ENCODE assay signal across 11 mouse cellular contexts in the genomic region with DNA sequence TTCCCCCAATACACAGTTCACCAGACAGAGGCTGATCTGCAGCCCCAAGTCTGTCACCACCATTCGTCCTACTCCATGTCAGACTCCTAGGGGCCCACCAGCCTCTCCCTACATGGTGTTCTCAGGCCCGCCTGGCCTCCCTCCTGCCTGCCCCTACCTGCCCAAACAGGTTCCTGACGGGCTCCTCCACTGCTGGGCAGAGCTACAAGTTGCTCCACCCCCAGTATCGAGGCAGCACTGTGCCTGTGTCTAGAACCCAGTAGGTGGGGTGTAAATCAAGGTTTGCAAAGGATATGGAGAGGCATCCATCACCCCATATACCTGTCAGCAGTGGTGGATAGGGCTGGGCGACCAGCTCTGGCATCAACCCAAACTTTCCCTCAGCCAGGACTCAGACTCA. TPM values are rescaled to one million over a fixed set of nuclear protein-coding genes. Genes with fewer than 3 reads are reported as not detected.
DNase-seq lines count a peak whose midpoint lies in the region; ATAC-seq and TF ChIP-seq lines count a peak whose summit lies in the region.
"Had no signal": no experiment of that assay in that cellular context is flagged by ENCODE, and none has a peak within 500 bp of the region (broad histone marks: within the 10 kb centered on the region; RNA-seq: fewer than 3 reads in every experiment).

A gene (minus strand): TSS at position 154 of the 400 bp plus-strand sequence.

- H3K27ac ChIP-seq in hindbrain, embryonic 14.5 days, result no peak within 1 kb of the TSS
- no peak within 1 kb of the TSS for H3K27ac ChIP-seq in hindbrain, embryonic 13.5 days
- H3K27ac ChIP-seq in intestine, embryonic 15.5 days, result peak within 1 kb of the TSS; percentile 94
- peak within 1 kb of the TSS; percentile 70 for H3K27ac ChIP-seq in limb, embryonic 15.5 days
- H3K27ac ChIP-seq in stomach, postnatal 0 days (replicated peaks), result peak within 1 kb of the TSS; percentile 97

- peaks cover 8% of the 10 kb centered on the region; the same call in 1 of the 2 replicates for H3K4me1 ChIP-seq in hindbrain, embryonic 14.5 days (replicated peaks; ENCODE audit: control insufficient read depth, insufficient read depth, low read length)
- H3K4me1 ChIP-seq in hindbrain, embryonic 13.5 days (replicated peaks), result peaks cover 7% of the 10 kb centered on the region
- peaks cover 14% of the 10 kb centered on the region for H3K4me1 ChIP-seq in intestine, embryonic 15.5 days (replicated peaks)
- peaks cover 9% of the 10 kb centered on the region; the same call in 1 of the 2 replicates for H3K4me1 ChIP-seq in limb, embryonic 15.5 days
- peaks cover 4% of the 10 kb centered on the region; the same call in 1 of the 2 replicates for H3K4me1 ChIP-seq in stomach, postnatal 0 days (replicated peaks; ENCODE audit: control insufficient read depth, insufficient read depth)

- intact Hi-C loops in left cerebral cortex, postnatal 36 days (cut with DNase I), result no loop called here

- H3K4me3 ChIP-seq in hindbrain, embryonic 14.5 days (replicated peaks; ENCODE audit: low read length), result no peak within 1 kb of the TSS
- H3K4me3 ChIP-seq in hindbrain, embryonic 13.5 days, result no peak within 1 kb of the TSS
- peak within 1 kb of the TSS; percentile 44 for H3K4me3 ChIP-seq in intestine, embryonic 15.5 days (replicated peaks)
- peak within 1 kb of the TSS; percentile 31 for H3K4me3 ChIP-seq in limb, embryonic 15.5 days
- peak within 1 kb of the TSS; percentile 47 for H3K4me3 ChIP-seq in stomach, postnatal 0 days (ENCODE audit: low read depth, low read length)

- no peaks in the 10 kb centered on the region for H3K36me3 ChIP-seq in hindbrain, embryonic 14.5 days (replicated peaks; ENCODE audit: control insufficient read depth, insufficient read depth)
- no peaks in the 10 kb centered on the region for H3K36me3 ChIP-seq in hindbrain, embryonic 13.5 days
- H3K36me3 ChIP-seq in intestine, embryonic 15.5 days, result no peaks in the 10 kb centered on the region
- no peaks in the 10 kb centered on the region for H3K36me3 ChIP-seq in limb, embryonic 15.5 days
- no peaks in the 10 kb centered on the region for H3K36me3 ChIP-seq in stomach, postnatal 0 days (ENCODE audit: control insufficient read depth, insufficient read depth, low read length)

- no peak for DNase-seq in hindbrain, embryonic 14.5 days (ENCODE audit: low spot score)
- DNase-seq in stomach, postnatal 0 days (ENCODE audit: low spot score), result peak; percentile 89
- DNase-seq in cerebellum, adult 11-12 months, result no peak
- no peak for DNase-seq in left cerebral cortex, postnatal 36 days (ENCODE audit: low spot score in 2 of 2)
- no peak for DNase-seq in thymus, postnatal 0 days (ENCODE audit: low spot score)
- DNase-seq: adrenal gland, postnatal 25 days; heart, adult 18-20 months had no signal

- WGBS in hindbrain, embryonic 14.5 days, result 46% methylated on average over 5 of the region's 5 CpGs
- 51% methylated on average over 5 of the region's 5 CpGs for WGBS in hindbrain, embryonic 13.5 days
- WGBS in intestine, embryonic 15.5 days, result 22% methylated on average over 5 of the region's 5 CpGs
- 29% methylated on average over 5 of the region's 5 CpGs for WGBS in limb, embryonic 15.5 days
- 23% methylated on average over 5 of the region's 5 CpGs for WGBS in stomach, postnatal 0 days

- no peak within 1 kb of the TSS for H3K4me2 ChIP-seq in hindbrain, embryonic 14.5 days (replicated peaks)
- H3K4me2 ChIP-seq in hindbrain, embryonic 13.5 days, result no peak within 1 kb of the TSS
- H3K4me2 ChIP-seq in intestine, embryonic 15.5 days (replicated peaks), result peak within 1 kb of the TSS; percentile 36
- 0 out of 2 replicates have a peak within 1 kb of the TSS, but pooled peaks have one; percentile 3 for H3K4me2 ChIP-seq in limb, embryonic 15.5 days
- peak within 1 kb of the TSS; percentile 53 for H3K4me2 ChIP-seq in stomach, postnatal 0 days (replicated peaks; ENCODE audit: low read depth)

- TF ChIP-seq EP300 in stomach, postnatal 0 days (optimal IDR thresholded peaks at IDR 0.05), result no peak

- 0 out of 2 replicates have a peak, but pooled peaks have one; percentile 17 for ATAC-seq in hindbrain, embryonic 14.5 days (ENCODE audit: low FRiP score)
- ATAC-seq in hindbrain, embryonic 13.5 days (ENCODE audit: low FRiP score), result no peak
- ATAC-seq in intestine, embryonic 15.5 days, result peak; percentile 78
- ATAC-seq in limb, embryonic 15.5 days (ENCODE audit: insufficient number of reproducible peaks, low FRiP score, low TSS enrichment, low read depth), result peak; percentile 59
- peak; percentile 88 for ATAC-seq in stomach, postnatal 0 days (ENCODE audit: low FRiP score, low TSS enrichment)

- no peak within 1 kb of the TSS for H3K9ac ChIP-seq in hindbrain, embryonic 14.5 days
- H3K9ac ChIP-seq in hindbrain, embryonic 13.5 days, result no peak within 1 kb of the TSS
- H3K9ac ChIP-seq in intestine, embryonic 15.5 days, result peak within 1 kb of the TSS; percentile 65
- H3K9ac ChIP-seq in limb, embryonic 15.5 days, result no peak within 1 kb of the TSS
- H3K9ac ChIP-seq in stomach, postnatal 0 days (ENCODE audit: low read length), result peak within 1 kb of the TSS; percentile 78

- no peaks in the 10 kb centered on the region for H3K27me3 ChIP-seq in hindbrain, embryonic 14.5 days (ENCODE audit: control insufficient read depth, insufficient read depth, low read length)
- H3K27me3 ChIP-seq in hindbrain, embryonic 13.5 days, result 0 out of 2 replicates have a peak, but pooled peaks cover 6% of the 10 kb centered on the region
- H3K27me3 ChIP-seq in intestine, embryonic 15.5 days (replicated peaks), result no peaks in the 10 kb centered on the region
- no peaks in the 10 kb centered on the region for H3K27me3 ChIP-seq in limb, embryonic 15.5 days
- H3K27me3 ChIP-seq in stomach, postnatal 0 days (ENCODE audit: control insufficient read depth, insufficient read depth, low read length), result no peaks in the 10 kb centered on the region

- H3K9me3 ChIP-seq in hindbrain, embryonic 14.5 days (ENCODE audit: control insufficient read depth, low read length), result no peaks in the 10 kb centered on the region
- no peaks in the 10 kb centered on the region for H3K9me3 ChIP-seq in hindbrain, embryonic 13.5 days
- H3K9me3 ChIP-seq in intestine, embryonic 15.5 days, result no peaks in the 10 kb centered on the region
- H3K9me3 ChIP-seq in limb, embryonic 15.5 days, result no peaks in the 10 kb centered on the region
- no peaks in the 10 kb centered on the region for H3K9me3 ChIP-seq in stomach, postnatal 0 days (ENCODE audit: control insufficient read depth, low read length)

- TF ChIP-seq CTCF in stomach, postnatal 0 days (IDR thresholded peaks at IDR 0.05; ENCODE audit: low read depth), result peak; percentile 39

RNA-seq across cellular contexts. Expression of the gene that starts here (rescaled TPM):
- 0.11 TPM in 1 of 2 replicates, not detected in the other for polyA plus RNA-seq in hindbrain, embryonic 14.5 days (2014; fragmentation: Nextera tagmentation; extraction: Ambion mirVana)
- polyA plus RNA-seq in hindbrain, embryonic 13.5 days (2015; fragmentation: Nextera tagmentation; extraction: Ambion mirVana), result not detected in 2 replicates
- polyA plus RNA-seq in intestine, embryonic 15.5 days (2015; fragmentation: Nextera tagmentation; extraction: Ambion mirVana), result 3.1 and 3.9 TPM in 2 replicates
- 2.5 and 3.1 TPM in 2 replicates for polyA plus RNA-seq in limb, embryonic 15.5 days (2015; fragmentation: Nextera tagmentation; extraction: Ambion mirVana)
- 2.7 TPM in 2 replicates for polyA plus RNA-seq in stomach, postnatal 0 days (2015; fragmentation: Nextera tagmentation; extraction: Ambion mirVana)
- not detected for total RNA-seq in left cerebral cortex, postnatal 36 days (2021)
- 0.27 and 0.35 TPM in 2 replicates for polyA plus RNA-seq in thymus, postnatal 0 days (2015; fragmentation: Nextera tagmentation; extraction: Ambion mirVana)
- total RNA-seq: left cerebral cortex, postnatal 10 days had no signal

Comparison
In these comparisons a context has a peak if more than half of its experiments do, and no peak if none do; other contexts are left out.
1. Peak in ATAC-seq in hindbrain, embryonic 14.5 days; RNA of the gene not detected or under 1 TPM.
2. H3K27ac ChIP-seq: peak in intestine, embryonic 15.5 days (single experiment), limb, embryonic 15.5 days (single experiment) and stomach, postnatal 0 days (single experiment); none in hindbrain, embryonic 14.5 days (single experiment) and hindbrain, embryonic 13.5 days (single experiment).
3. H3K4me2 ChIP-seq: peak in intestine, embryonic 15.5 days (single experiment), limb, embryonic 15.5 days (single experiment) and stomach, postnatal 0 days (single experiment); none in hindbrain, embryonic 14.5 days (single experiment) and hindbrain, embryonic 13.5 days (single experiment).
4. H3K4me3 ChIP-seq: peak in intestine, embryonic 15.5 days (single experiment), limb, embryonic 15.5 days (single experiment) and stomach, postnatal 0 days (single experiment); none in hindbrain, embryonic 14.5 days (single experiment) and hindbrain, embryonic 13.5 days (single experiment).
5. H3K9ac ChIP-seq: peak in intestine, embryonic 15.5 days (single experiment) and stomach, postnatal 0 days (single experiment); none in hindbrain, embryonic 14.5 days (single experiment), hindbrain, embryonic 13.5 days (single experiment) and limb, embryonic 15.5 days (single experiment).